Mouse (Mus musculus): Measurements from ENCODE around the gene Hils1. TPM values are rescaled to one million over a fixed set of nuclear protein-coding genes. Genes with fewer than 3 reads are reported as not detected.

The Hils1 gene
- not detected in 2 replicates for polyA plus RNA-seq (2015; fragmentation: Nextera tagmentation; extraction: Ambion mirVana)

- Histone ChIP-seq H3K9ac (ENCODE audit: low read depth, low read length) (no peak within 1 kb of the TSS), H3K4me2 (ENCODE audit: low read length) (no peak within 1 kb of the TSS), H3K36me3 (ENCODE audit: control insufficient read depth, insufficient read depth, low read length) (no peaks in the 10 kb centered on the region), H3K27ac (ENCODE audit: low read length) (no peak within 1 kb of the TSS), H3K9me3 (replicated peaks; ENCODE audit: control insufficient read depth, low read length, poor library complexity, severe bottlenecking) (no peaks in the 10 kb centered on the region), H3K27me3 (ENCODE audit: control insufficient read depth, insufficient read depth, low read depth, low read length) (no peaks in the 10 kb centered on the region), H3K4me1 (ENCODE audit: control insufficient read depth, insufficient read depth, low read length) (no peaks in the 10 kb centered on the region), H3K4me3 (ENCODE audit: low read depth, low read length) (no peak within 1 kb of the TSS)
- no peak for ATAC-seq
- 53% methylated on average over 4 of the region's 4 CpGs for WGBS
These were observed at the start of gene Hils1 for GRCm38 (mm10) chr11:94967419-94967818. TSS of gene Hils1 (plus strand) at chr11:94967593.

GRCm38 (mm10) chr11:94917717-94918116, 49.7 kb upstream of the Hils1 start:
- Histone ChIP-seq H3K27ac (ENCODE audit: low read length) (no peak overlapping the region), H3K4me3 (ENCODE audit: low read depth, low read length) (no peak overlapping the region), H3K4me1 (ENCODE audit: control insufficient read depth, insufficient read depth, low read length) (no peaks in the 10 kb centered on the region), H3K36me3 (ENCODE audit: control insufficient read depth, insufficient read depth, low read length) (no peaks in the 10 kb centered on the region), H3K9ac (ENCODE audit: low read depth, low read length) (no peak overlapping the region), H3K9me3 (replicated peaks; ENCODE audit: control insufficient read depth, low read length, poor library complexity, severe bottlenecking) (no peaks in the 10 kb centered on the region), H3K4me2 (ENCODE audit: low read length) (no peak overlapping the region), H3K27me3 (ENCODE audit: control insufficient read depth, insufficient read depth, low read depth, low read length) (no peaks in the 10 kb centered on the region)
- 79% methylated on average over 6 of the region's 6 CpGs for WGBS
- no peak for ATAC-seq

DNA sequence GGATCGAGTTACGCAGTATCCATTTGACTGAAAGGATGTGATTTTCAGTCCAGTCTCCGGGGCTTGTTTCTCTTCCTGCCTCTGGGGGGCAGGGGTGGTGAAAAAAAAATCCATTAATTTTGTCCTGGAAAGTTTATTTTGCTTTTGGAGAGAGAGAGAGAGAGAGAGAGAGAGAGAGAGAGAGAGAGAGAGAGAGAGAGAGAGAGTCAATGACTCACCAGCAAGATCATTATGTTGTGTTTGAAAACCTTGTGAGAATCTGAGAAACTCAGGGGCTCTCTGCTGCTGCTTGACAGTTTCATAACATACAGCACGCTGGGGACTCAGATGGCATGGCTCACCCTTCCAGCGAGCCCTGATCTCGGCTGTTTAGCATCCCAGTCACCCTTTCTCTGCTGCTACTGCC, 46.4 kb upstream of the Hils1 start:
- 63% methylated on average over 6 of the region's 6 CpGs for WGBS
- Histone ChIP-seq H3K27me3 (ENCODE audit: control insufficient read depth, insufficient read depth, low read depth, low read length) (no peaks in the 10 kb centered on the region), H3K9me3 (replicated peaks; ENCODE audit: control insufficient read depth, low read length, poor library complexity, severe bottlenecking) (no peaks in the 10 kb centered on the region), H3K27ac (ENCODE audit: low read length) (no peak overlapping the region), H3K4me1 (ENCODE audit: control insufficient read depth, insufficient read depth, low read length) (no peaks in the 10 kb centered on the region), H3K4me3 (ENCODE audit: low read depth, low read length) (no peak overlapping the region), H3K4me2 (ENCODE audit: low read length) (no peak overlapping the region), H3K36me3 (ENCODE audit: control insufficient read depth, insufficient read depth, low read length) (no peaks in the 10 kb centered on the region), H3K9ac (ENCODE audit: low read depth, low read length) (no peak overlapping the region)
- no peak for ATAC-seq

DNA sequence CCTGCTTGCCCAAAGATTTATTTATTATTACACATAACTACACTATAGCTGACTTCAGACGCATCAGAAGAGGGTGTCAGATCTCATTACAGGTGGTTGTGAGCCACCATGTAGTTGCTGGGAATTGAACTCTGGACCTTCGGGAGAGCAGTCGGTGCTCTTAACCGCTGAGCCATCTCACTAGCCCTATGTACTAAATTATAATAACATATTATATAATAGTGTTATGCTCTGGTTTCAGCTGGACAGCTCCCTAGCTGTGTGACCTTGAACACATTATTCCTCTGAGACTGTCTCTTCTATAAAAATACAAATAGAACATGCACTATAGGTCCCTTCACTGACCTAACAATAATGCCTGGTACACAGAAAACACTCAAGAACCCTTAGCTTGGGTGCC, 42.4 kb upstream of the Hils1 start:
- Histone ChIP-seq H3K4me3 (ENCODE audit: low read depth, low read length) (no peak overlapping the region), H3K4me2 (ENCODE audit: low read length) (no peak overlapping the region), H3K27ac (ENCODE audit: low read length) (no peak overlapping the region), H3K9ac (ENCODE audit: low read depth, low read length) (no peak overlapping the region), H3K36me3 (ENCODE audit: control insufficient read depth, insufficient read depth, low read length) (no peaks in the 10 kb centered on the region), H3K9me3 (replicated peaks; ENCODE audit: control insufficient read depth, low read length, poor library complexity, severe bottlenecking) (no peaks in the 10 kb centered on the region), H3K4me1 (ENCODE audit: control insufficient read depth, insufficient read depth, low read length) (no peaks in the 10 kb centered on the region), H3K27me3 (ENCODE audit: control insufficient read depth, insufficient read depth, low read depth, low read length) (no peaks in the 10 kb centered on the region)
- no peak for ATAC-seq
- 95% methylated on average over 4 of the region's 4 CpGs for WGBS

DNA sequence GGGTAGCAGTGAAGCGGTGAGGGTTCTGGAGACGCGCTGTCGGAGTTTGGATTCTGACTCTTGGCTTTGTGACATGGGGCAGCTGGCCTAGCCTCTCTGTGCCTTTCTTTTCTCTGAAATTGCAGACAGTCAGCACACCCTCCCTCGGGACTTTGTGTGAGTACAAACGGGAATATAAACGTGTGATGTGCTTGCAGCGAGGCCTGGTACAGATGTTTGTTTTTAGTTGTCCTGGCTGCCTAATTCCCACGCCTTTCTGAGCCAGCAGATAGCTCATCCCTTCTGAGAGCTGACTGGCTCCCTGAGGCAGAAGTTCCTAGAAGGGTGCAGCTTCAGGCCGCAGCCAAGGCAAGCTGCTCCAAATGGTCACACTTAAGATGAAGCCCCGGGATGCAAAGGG, 41.0 kb upstream of the Hils1 start:
- H3K4me1 ChIP-seq (ENCODE audit: control insufficient read depth, insufficient read depth, low read length) = no peaks in the 10 kb centered on the region
- H3K27ac ChIP-seq (ENCODE audit: low read length) = no peak overlapping the region
- H3K4me3 ChIP-seq (ENCODE audit: low read depth, low read length) = no peak overlapping the region
- no peaks in the 10 kb centered on the region for H3K27me3 ChIP-seq (ENCODE audit: control insufficient read depth, insufficient read depth, low read depth, low read length)
- no peak overlapping the region for H3K4me2 ChIP-seq (ENCODE audit: low read length)
- ATAC-seq = no peak
- no peak overlapping the region for H3K9ac ChIP-seq (ENCODE audit: low read depth, low read length)
- WGBS = 74% methylated on average over 11 of the region's 11 CpGs
- no peaks in the 10 kb centered on the region for H3K36me3 ChIP-seq (ENCODE audit: control insufficient read depth, insufficient read depth, low read length)
- no peaks in the 10 kb centered on the region for H3K9me3 ChIP-seq (replicated peaks; ENCODE audit: control insufficient read depth, low read length, poor library complexity, severe bottlenecking)

- WGBS = 24% methylated on average over 5 of the region's 5 CpGs
- H3K4me2 ChIP-seq (ENCODE audit: low read length) = no peak overlapping the region
These were observed 39.6 kb upstream of the Hils1 start for GRCm38 (mm10) chr11:94927771-94928291.

DNA sequence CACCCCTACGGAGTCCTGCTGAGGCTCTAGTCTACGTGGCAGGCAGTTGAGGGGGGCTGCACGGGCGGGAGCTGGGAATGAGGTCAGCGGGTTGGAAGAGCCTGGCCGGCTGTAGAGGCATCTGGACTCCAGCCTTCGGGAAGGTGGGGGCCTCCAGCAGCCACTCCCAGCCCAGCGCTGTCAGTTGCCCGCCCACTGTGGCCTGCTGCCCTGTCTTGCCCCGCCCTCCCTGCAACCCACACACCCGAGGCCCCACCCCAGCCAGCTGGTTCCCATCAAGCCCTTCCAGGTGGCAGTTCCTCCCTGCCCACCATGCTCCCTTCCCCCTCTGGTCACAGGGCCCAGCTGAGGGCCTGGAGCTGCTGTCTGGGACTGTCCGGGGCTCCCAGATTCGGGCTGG, 38.6 kb upstream of the Hils1 start:
- ATAC-seq = peak; percentile 45; the same call in 1 of the 2 replicates

More at GRCm38 (mm10) chr11:94927771-94928291, 39.6 kb upstream of the Hils1 start:
- Histone ChIP-seq H3K9ac (ENCODE audit: low read depth, low read length) (no peak overlapping the region), H3K36me3 (ENCODE audit: control insufficient read depth, insufficient read depth, low read length) (no peaks in the 10 kb centered on the region), H3K9me3 (replicated peaks; ENCODE audit: control insufficient read depth, low read length, poor library complexity, severe bottlenecking) (no peaks in the 10 kb centered on the region), H3K27me3 (ENCODE audit: control insufficient read depth, insufficient read depth, low read depth, low read length) (peaks cover under 1% of the 10 kb centered on the region), H3K4me1 (ENCODE audit: control insufficient read depth, insufficient read depth, low read length) (no peaks in the 10 kb centered on the region), H3K27ac (ENCODE audit: low read length) (no peak overlapping the region), H3K4me3 (ENCODE audit: low read depth, low read length) (no peak overlapping the region)
- ATAC-seq = no peak

DNA sequence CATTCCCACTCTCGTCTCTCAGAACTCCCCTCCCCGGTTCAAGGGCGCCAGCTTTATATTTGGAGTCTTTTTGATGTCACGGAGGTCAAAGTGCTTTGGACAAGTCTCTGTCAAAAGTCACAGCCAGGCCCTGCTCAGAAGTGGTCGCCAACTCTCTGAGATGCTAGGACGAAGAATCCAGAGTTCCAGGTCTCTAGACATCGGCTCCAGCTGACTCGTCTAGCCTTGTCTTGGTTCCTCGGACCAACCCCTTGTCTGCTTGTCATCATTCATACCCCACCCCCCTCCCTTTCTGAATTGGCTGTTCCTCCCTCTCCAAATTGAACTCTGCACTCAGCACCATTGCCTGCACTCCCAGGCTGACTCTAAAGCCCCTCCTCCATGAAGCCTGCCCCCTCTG, 37.8 kb upstream of the Hils1 start:
- Histone ChIP-seq H3K4me1 (ENCODE audit: control insufficient read depth, insufficient read depth, low read length) (no peaks in the 10 kb centered on the region), H3K9me3 (replicated peaks; ENCODE audit: control insufficient read depth, low read length, poor library complexity, severe bottlenecking) (no peaks in the 10 kb centered on the region), H3K27ac (ENCODE audit: low read length) (no peak overlapping the region), H3K4me2 (ENCODE audit: low read length) (no peak overlapping the region), H3K9ac (ENCODE audit: low read depth, low read length) (no peak overlapping the region), H3K36me3 (ENCODE audit: control insufficient read depth, insufficient read depth, low read length) (no peaks in the 10 kb centered on the region), H3K4me3 (ENCODE audit: low read depth, low read length) (no peak overlapping the region), H3K27me3 (ENCODE audit: control insufficient read depth, insufficient read depth, low read depth, low read length) (peaks cover 11% of the 10 kb centered on the region)
- WGBS = 47% methylated on average over 9 of the region's 9 CpGs
- ATAC-seq = no peak

More for the DNA sequence above, 38.6 kb upstream of the Hils1 start:
- H3K27me3 ChIP-seq (ENCODE audit: control insufficient read depth, insufficient read depth, low read depth, low read length) = peaks cover 9% of the 10 kb centered on the region
- H3K4me3 ChIP-seq (ENCODE audit: low read depth, low read length) = no peak overlapping the region
- no peaks in the 10 kb centered on the region for H3K4me1 ChIP-seq (ENCODE audit: control insufficient read depth, insufficient read depth, low read length)
- H3K36me3 ChIP-seq (ENCODE audit: control insufficient read depth, insufficient read depth, low read length) = no peaks in the 10 kb centered on the region
- H3K9me3 ChIP-seq (replicated peaks; ENCODE audit: control insufficient read depth, low read length, poor library complexity, severe bottlenecking) = no peaks in the 10 kb centered on the region
- no peak overlapping the region for H3K9ac ChIP-seq (ENCODE audit: low read depth, low read length)
- WGBS = 9% methylated on average over 12 of the region's 13 CpGs
- H3K27ac ChIP-seq (ENCODE audit: low read length) = no peak overlapping the region
- no peak overlapping the region for H3K4me2 ChIP-seq (ENCODE audit: low read length)

DNA sequence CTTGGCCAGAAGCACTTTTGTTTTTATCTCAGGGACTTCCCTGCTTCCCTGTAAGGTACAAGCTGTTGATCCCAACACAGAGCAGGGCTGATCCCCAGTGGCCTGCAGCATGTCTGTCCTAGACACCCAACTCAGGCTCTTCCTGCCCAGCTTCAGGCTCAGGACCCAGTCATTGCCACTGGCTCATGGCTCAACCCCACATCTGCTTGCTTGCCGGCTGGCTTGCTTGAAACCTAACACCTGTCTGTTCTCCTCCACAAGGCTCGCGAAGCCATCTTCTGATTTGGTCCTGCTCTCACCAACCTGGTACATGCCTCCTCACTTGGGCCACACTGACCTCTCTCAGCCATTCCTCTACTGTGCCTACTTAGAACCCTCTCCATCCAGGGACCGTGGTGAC, 37.2 kb upstream of the Hils1 start:
- no peak for ATAC-seq
- Histone ChIP-seq H3K27me3 (ENCODE audit: control insufficient read depth, insufficient read depth, low read depth, low read length) (peaks cover 16% of the 10 kb centered on the region), H3K4me1 (ENCODE audit: control insufficient read depth, insufficient read depth, low read length) (no peaks in the 10 kb centered on the region), H3K27ac (ENCODE audit: low read length) (no peak overlapping the region), H3K9me3 (replicated peaks; ENCODE audit: control insufficient read depth, low read length, poor library complexity, severe bottlenecking) (no peaks in the 10 kb centered on the region), H3K4me3 (ENCODE audit: low read depth, low read length) (no peak overlapping the region), H3K9ac (ENCODE audit: low read depth, low read length) (no peak overlapping the region), H3K4me2 (ENCODE audit: low read length) (no peak overlapping the region), H3K36me3 (ENCODE audit: control insufficient read depth, insufficient read depth, low read length) (no peaks in the 10 kb centered on the region)
- 62% methylated on average over 4 of the region's 4 CpGs for WGBS
